Mouse (Mus musculus) ES-Bruce4 (cell line): Measurements from ENCODE around the gene Ppp2r5c. TPM values are rescaled to one million over a fixed set of nuclear protein-coding genes. Genes with fewer than 3 reads are reported as not detected.

Source experiments
- H3K27ac ChIP-seq: 2 replicates; pipeline ENCODE4 v1.5.1; 2012; ENCODE audit warnings: low read length, inconsistent platforms; ENCODE audit not compliant: insufficient read depth
- H3K27me3 ChIP-seq: 2 replicates; pipeline ENCODE4 v1.6.1; 2012; ENCODE audit warnings: mild to moderate bottlenecking, low read length, inconsistent platforms; ENCODE audit not compliant: control insufficient read depth, poor library complexity, insufficient read depth, severe bottlenecking
- H3K36me3 ChIP-seq: 2 replicates; pipeline ENCODE4 v1.6.1; 2012; ENCODE audit warnings: inconsistent platforms, mild to moderate bottlenecking, low read length, moderate library complexity; ENCODE audit not compliant: control insufficient read depth, poor library complexity, insufficient read depth, severe bottlenecking
- H3K4me1 ChIP-seq: one replicate; pipeline ENCODE4 v1.8.1; 2011; ENCODE audit warnings: low read length; ENCODE audit not compliant: control insufficient read depth, insufficient read depth
- H3K4me3 ChIP-seq: 2 replicates; pipeline ENCODE4 v1.5.1; 2011; ENCODE audit warnings: low read depth, mild to moderate bottlenecking, low read length
- H3K9ac ChIP-seq: 2 replicates; pipeline ENCODE4 v1.6.1; 2012; ENCODE audit warnings: low read depth, mild to moderate bottlenecking, inconsistent platforms; ENCODE audit not compliant: poor library complexity, severe bottlenecking
- H3K9me3 ChIP-seq: replicated peaks from 2 replicates; pipeline ENCODE4 v1.6.1; 2012; ENCODE audit warnings: mild to moderate bottlenecking, low read length, inconsistent platforms; ENCODE audit not compliant: control insufficient read depth, poor library complexity, insufficient read depth, severe bottlenecking
- CTCF ChIP-seq: IDR thresholded peaks from one replicate; pipeline ENCODE4 v1.8.1; 2011; ENCODE audit warnings: low read depth, low read length
- EP300 ChIP-seq: IDR thresholded peaks from 2 replicates; pipeline ENCODE4 v1.6.1; 2011; ENCODE audit warnings: low read depth, low read length; ENCODE audit not compliant: insufficient read depth
- POLR2A ChIP-seq: IDR thresholded peaks from one replicate; pipeline ENCODE4 v1.8.1; 2011; ENCODE audit warnings: low read length; ENCODE audit not compliant: insufficient read depth
- polyA plus RNA-seq: library from polyadenylated mRNA; stranded (reverse); fragments of >200 nt; gene quantifications from 2 replicates; pipeline ENCODE4 v1.2.4, GENCODE M21; 2011; ENCODE audit warnings: low read depth; ENCODE audit not compliant: missing spikeins, insufficient read depth, insufficient read length

The Ppp2r5c gene
- polyA plus RNA-seq, 1 experiment: 223 TPM

- H3K4me1 ChIP-seq: peaks cover 3% of the 10 kb centered on the region
- no peak overlapping the region for H3K9ac ChIP-seq
- H3K36me3 ChIP-seq: peaks cover 15% of the 10 kb centered on the region
- H3K27me3 ChIP-seq: no peaks in the 10 kb centered on the region
- no peak overlapping the region for H3K4me3 ChIP-seq
- no peak for TF ChIP-seq CTCF
- TF ChIP-seq POLR2A: no peak
- TF ChIP-seq EP300: peak; percentile 52; the same call in 1 of the 2 replicates
- H3K27ac ChIP-seq: no peak overlapping the region
- no peaks in the 10 kb centered on the region for H3K9me3 ChIP-seq
Observed at GRCm38 (mm10) chr12:110555536-110556240, 108.8 kb downstream of the Ppp2r5c start.

- TF ChIP-seq EP300: no peak
- TF ChIP-seq CTCF: no peak
- TF ChIP-seq POLR2A: no peak
- H3K36me3 ChIP-seq: peaks cover 21% of the 10 kb centered on the region
Observed at GRCm38 (mm10) chr12:110556861-110557628, 110.1 kb downstream of the Ppp2r5c start.

GRCm38 (mm10) chr12:110558175-110558574 lies 111.3 kb downstream of the Ppp2r5c start:
- H3K4me1 ChIP-seq: peaks cover 3% of the 10 kb centered on the region
- TF ChIP-seq EP300 (no peak), CTCF (no peak), POLR2A (no peak)
- no peak overlapping the region for H3K4me3 ChIP-seq
- H3K27me3 ChIP-seq: no peaks in the 10 kb centered on the region
- no peak overlapping the region for H3K27ac ChIP-seq
- no peak overlapping the region for H3K9ac ChIP-seq
- peaks cover 21% of the 10 kb centered on the region for H3K36me3 ChIP-seq
- no peaks in the 10 kb centered on the region for H3K9me3 ChIP-seq

More at GRCm38 (mm10) chr12:110556861-110557628, 110.1 kb downstream of the Ppp2r5c start:
- H3K9ac ChIP-seq: no peak overlapping the region
- no peak overlapping the region for H3K4me3 ChIP-seq
- H3K4me1 ChIP-seq: peaks cover 3% of the 10 kb centered on the region
- H3K27ac ChIP-seq: no peak overlapping the region
- no peaks in the 10 kb centered on the region for H3K9me3 ChIP-seq
- no peaks in the 10 kb centered on the region for H3K27me3 ChIP-seq

DNA sequence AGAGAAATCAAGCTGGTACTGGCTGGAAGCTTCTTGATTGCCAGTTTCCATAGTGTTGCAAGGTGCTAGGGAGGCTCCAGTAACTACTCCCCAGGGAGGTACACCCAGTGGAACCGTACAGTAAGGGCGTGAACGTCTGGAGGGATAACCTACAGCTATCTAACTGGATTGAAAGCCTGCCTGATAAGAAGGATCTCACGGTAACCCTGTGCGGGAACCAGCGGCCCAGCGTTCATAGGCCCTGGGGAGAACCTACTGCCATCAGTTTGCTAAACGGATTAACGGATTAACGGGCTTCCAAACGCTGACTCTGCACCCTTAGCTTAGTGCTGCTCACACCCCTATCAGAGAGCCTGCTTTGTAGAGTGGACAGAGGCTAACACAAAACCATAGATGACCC lies 116.5 kb downstream of the Ppp2r5c start:
- H3K9ac ChIP-seq: no peak overlapping the region
- TF ChIP-seq CTCF: no peak
- TF ChIP-seq EP300: no peak
- no peak for TF ChIP-seq POLR2A
- no peak overlapping the region for H3K4me3 ChIP-seq
- H3K27ac ChIP-seq: no peak overlapping the region
- no peaks in the 10 kb centered on the region for H3K4me1 ChIP-seq
- H3K27me3 ChIP-seq: no peaks in the 10 kb centered on the region
- H3K9me3 ChIP-seq: no peaks in the 10 kb centered on the region
- peaks cover 19% of the 10 kb centered on the region for H3K36me3 ChIP-seq

- no peak overlapping the region for H3K27ac ChIP-seq
- no peaks in the 10 kb centered on the region for H3K27me3 ChIP-seq
- H3K4me1 ChIP-seq: no peaks in the 10 kb centered on the region
- H3K4me3 ChIP-seq: no peak overlapping the region
- peaks cover 20% of the 10 kb centered on the region for H3K36me3 ChIP-seq
- no peak overlapping the region for H3K9ac ChIP-seq
- H3K9me3 ChIP-seq: no peaks in the 10 kb centered on the region
- no peak for TF ChIP-seq CTCF
- TF ChIP-seq POLR2A: no peak
- no peak for TF ChIP-seq EP300
Observed at GRCm38 (mm10) chr12:110564848-110565247, 117.9 kb downstream of the Ppp2r5c start.

GRCm38 (mm10) chr12:110566366-110566765 lies 119.4 kb downstream of the Ppp2r5c start:
- TF ChIP-seq EP300 (no peak), CTCF (no peak), POLR2A (no peak)
- no peak overlapping the region for H3K9ac ChIP-seq
- H3K27me3 ChIP-seq: no peaks in the 10 kb centered on the region
- H3K36me3 ChIP-seq: peaks cover 22% of the 10 kb centered on the region
- no peak overlapping the region for H3K27ac ChIP-seq
- H3K4me1 ChIP-seq: no peaks in the 10 kb centered on the region
- no peak overlapping the region for H3K4me3 ChIP-seq
- no peaks in the 10 kb centered on the region for H3K9me3 ChIP-seq
